Mouse (Mus musculus) spleen, embryonic (tissue): Measurements from ENCODE around the gene Stpg3.

Source experiments
- CTCF ChIA-PET: fragments of 350-600 bp; sonication (Branson Sonifier 250); formaldehyde crosslinking; loops from one replicate; lab custom pipeline; 2022; lab: Charles Lee

Stpg3 gene

GRCm38 (mm10) chr2:25238106-25238505 is 23.7 kb upstream of the Stpg3 start:
- CTCF ChIA-PET = no interaction called here

- CTCF ChIA-PET = interaction anchor here (0.6 kb wide), 1 partner anchor 422 kb away, joined by 3 read pairs; no protein-coding TSS in a partner anchor
These were observed 23.1 kb upstream of the Stpg3 start for GRCm38 (mm10) chr2:25237522-25237921.

- CTCF ChIA-PET = interaction anchor here (0.6 kb wide), 1 partner anchor 423 kb away, joined by 3 read pairs; no protein-coding TSS in a partner anchor
These were observed 22.2 kb upstream of the Stpg3 start, which contains the start of gene Rnf224 for GRCm38 (mm10) chr2:25236614-25237013. TSS of gene Rnf224 (minus strand) at chr2:25236787.

GRCm38 (mm10) chr2:25234551-25235220 is 20.2 kb upstream of the Stpg3 start:
- CTCF ChIA-PET = no interaction called here

GRCm38 (mm10) chr2:25234050-25234449 is 19.6 kb upstream of the Stpg3 start, which contains the start of gene Slc34a3:
TSS of gene Slc34a3 (minus strand) at chr2:25234364.
- CTCF ChIA-PET = no interaction called here

- CTCF ChIA-PET = no interaction called here
These were observed 19.0 kb upstream of the Stpg3 start for GRCm38 (mm10) chr2:25233421-25233820.

GRCm38 (mm10) chr2:25231038-25231437 is 16.6 kb upstream of the Stpg3 start:
- CTCF ChIA-PET = no interaction called here

- CTCF ChIA-PET = no interaction called here
These were observed 16.1 kb upstream of the Stpg3 start for GRCm38 (mm10) chr2:25230581-25230980.

- CTCF ChIA-PET = interaction anchor here (1.0 to 1.7 kb wide), 4 partner anchors 21 to 42 kb away, joined by 4 to 5 read pairs (median 4); partner anchors contain the start of genes Anapc2 and Ssna1
These were observed 15.1 kb upstream of the Stpg3 start for GRCm38 (mm10) chr2:25229582-25229981.

- CTCF ChIA-PET = interaction anchor here (0.7 to 2.4 kb wide), 8 partner anchors 13 to 43 kb away, joined by 3 to 10 read pairs (median 4); partner anchors contain the start of genes Anapc2, Rnf208, Ssna1 and Tor4a
These were observed 14.6 kb upstream of the Stpg3 start for GRCm38 (mm10) chr2:25228995-25229530.

GRCm38 (mm10) chr2:25228431-25228889 is 14.0 kb upstream of the Stpg3 start:
- CTCF ChIA-PET = interaction anchor here (0.7 to 2.4 kb wide), 8 partner anchors 13 to 43 kb away, joined by 3 to 10 read pairs (median 4); partner anchors contain the start of genes Anapc2, Rnf208, Ssna1 and Tor4a

- CTCF ChIA-PET = interaction anchor here (0.7 to 2.4 kb wide), 5 partner anchors 15 to 38 kb away, joined by 3 to 10 read pairs (median 4); partner anchors contain the start of gene Rnf208
These were observed 13.0 kb upstream of the Stpg3 start for GRCm38 (mm10) chr2:25227406-25227805.

GRCm38 (mm10) chr2:25226864-25227263 is 12.4 kb upstream of the Stpg3 start:
- CTCF ChIA-PET = interaction anchor here (1.6 to 2.4 kb wide), 2 partner anchors 33 to 37 kb away, joined by 4 to 10 read pairs; no protein-coding TSS in a partner anchor

GRCm38 (mm10) chr2:25225811-25226379 is 11.5 kb upstream of the Stpg3 start:
- CTCF ChIA-PET = interaction anchor here (0.7 to 1.2 kb wide), 2 partner anchors 13 to 94 kb away, joined by 4 read pairs; no protein-coding TSS in a partner anchor

GRCm38 (mm10) chr2:25224766-25225752 is 10.6 kb upstream of the Stpg3 start:
- CTCF ChIA-PET = interaction anchor here (0.6 to 1.2 kb wide), 6 partner anchors 13 to 93 kb away, joined by 3 to 8 read pairs (median 4); partner anchors contain the start of gene Nrarp

- CTCF ChIA-PET = interaction anchor here (0.7 to 1.2 kb wide), 2 partner anchors 19 to 43 kb away, joined by 3 read pairs; partner anchors contain the start of gene Nrarp
These were observed 10.0 kb upstream of the Stpg3 start, which contains the start of gene Tubb4b for GRCm38 (mm10) chr2:25224492-25224765. TSS of gene Tubb4b (minus strand) at chr2:25224702.

- CTCF ChIA-PET = interaction anchor here (1.1 to 1.2 kb wide), 2 partner anchors 12 to 43 kb away, joined by 3 read pairs; partner anchors contain the start of genes Nelfb and Nrarp
These were observed 9.4 kb upstream of the Stpg3 start for GRCm38 (mm10) chr2:25223681-25224491.

GRCm38 (mm10) chr2:25221331-25221772 is 6.9 kb upstream of the Stpg3 start:
- CTCF ChIA-PET = interaction anchor here (1.3 kb wide), 1 partner anchor 31 kb away, joined by 4 read pairs; no protein-coding TSS in a partner anchor

- CTCF ChIA-PET = interaction anchor here (1.0 kb wide), 1 partner anchor 8 kb away, joined by 3 read pairs; no protein-coding TSS in a partner anchor
These were observed 4.0 kb upstream of the Stpg3 start, which contains the start of gene Fam166a for GRCm38 (mm10) chr2:25218445-25218844. TSS of gene Fam166a (plus strand) at chr2:25218745.
